In genomic region chr4:136020743-136021548, GRCm38 (mm10) we compare ENCODE assay signal across 7 mouse cellular contexts. TPM values are rescaled to one million over a fixed set of nuclear protein-coding genes. Genes with fewer than 3 reads are reported as not detected.
DNase-seq lines count a peak whose midpoint lies in the region; ATAC-seq and TF ChIP-seq lines count a peak whose summit lies in the region.

No protein-coding gene starts in this region.

- H3K4me2 ChIP-seq in kidney, postnatal 0 days (ENCODE audit: low read length): peak overlapping the region; percentile 74

- H3K9me3 ChIP-seq in kidney, postnatal 0 days (replicated peaks; ENCODE audit: low read length): no peaks in the 10 kb centered on the region

- peak; percentile 64 for ATAC-seq in granulocyte monocyte progenitor cell, adult 5-6 weeks (replicated peaks; ENCODE audit: poor library complexity, severe bottlenecking)
- ATAC-seq in kidney, postnatal 0 days (replicated peaks; ENCODE audit: low FRiP score, low read depth): peak; percentile 67

- H3K36me3 ChIP-seq in testis, adult 2 months (ENCODE audit: control insufficient read depth, insufficient read depth, low read length): no peaks in the 10 kb centered on the region
- no peaks in the 10 kb centered on the region for H3K36me3 ChIP-seq in kidney, postnatal 0 days (ENCODE audit: insufficient read depth, low read length)
- no peaks in the 10 kb centered on the region for H3K36me3 ChIP-seq in small intestine, adult 2 months (ENCODE audit: control insufficient read depth, insufficient read depth, low read length)

- peaks cover 9% of the 10 kb centered on the region for H3K4me1 ChIP-seq in testis, adult 2 months (ENCODE audit: control insufficient read depth, insufficient read depth, low read length)
- H3K4me1 ChIP-seq in bone marrow, adult 2 months (ENCODE audit: control insufficient read depth, insufficient read depth, low read length): peaks cover 1% of the 10 kb centered on the region
- H3K4me1 ChIP-seq in kidney, postnatal 0 days (replicated peaks; ENCODE audit: insufficient read depth, low read length): peaks cover 8% of the 10 kb centered on the region; the same call in 1 of the 2 replicates
- H3K4me1 ChIP-seq in small intestine, adult 2 months (ENCODE audit: control insufficient read depth, insufficient read depth, insufficient read length, low read length): peaks cover 4% of the 10 kb centered on the region; the same call in 1 of the 2 replicates

- no peak for DNase-seq in testis, postnatal 10 days (ENCODE audit: low spot score)
- DNase-seq in kidney, postnatal 0 days (ENCODE audit: low spot score): peak; percentile 51
- DNase-seq in lung, postnatal 14 days: peak; percentile 37

- H3K4me3 ChIP-seq in testis, adult 2 months (ENCODE audit: control insufficient read depth, low read depth, low read length): peak overlapping the region; percentile 97
- H3K4me3 ChIP-seq in bone marrow, adult 2 months (replicated peaks; ENCODE audit: control insufficient read depth, low read depth, low read length): peak overlapping the region; percentile 99
- H3K4me3 ChIP-seq in kidney, postnatal 0 days (replicated peaks; ENCODE audit: low read depth, low read length): peak overlapping the region; percentile 85
- peak overlapping the region; percentile 91 for H3K4me3 ChIP-seq in small intestine, adult 2 months (ENCODE audit: low read depth, low read length)

- H3K27me3 ChIP-seq in testis, adult 2 months (ENCODE audit: control insufficient read depth, insufficient read depth, low read length): no peaks in the 10 kb centered on the region
- H3K27me3 ChIP-seq in kidney, postnatal 0 days (ENCODE audit: insufficient read depth, low read length): no peaks in the 10 kb centered on the region
- H3K27me3 ChIP-seq in small intestine, adult 2 months (ENCODE audit: control insufficient read depth, insufficient read depth, low read length): no peaks in the 10 kb centered on the region

- H3K9ac ChIP-seq in kidney, postnatal 0 days (ENCODE audit: low read depth, low read length): peak overlapping the region; percentile 94

- no peak for TF ChIP-seq CTCF in testis, adult 2 months (IDR thresholded peaks at IDR 0.05; ENCODE audit: control insufficient read depth, insufficient read depth, insufficient replicate concordance, low read depth, low read length)
- no peak for TF ChIP-seq CTCF in bone marrow, adult 2 months (IDR thresholded peaks at IDR 0.05; ENCODE audit: control insufficient read depth, insufficient read depth, low read length)
- no peak for TF ChIP-seq CTCF in kidney, postnatal 0 days (IDR thresholded peaks at IDR 0.05; ENCODE audit: low read depth)
- no peak for TF ChIP-seq CTCF in small intestine, adult 2 months (IDR thresholded peaks at IDR 0.05; ENCODE audit: extremely low read depth, insufficient read length, insufficient replicate concordance, low read depth, low read length)

- WGBS in bone marrow, adult 2 months: under 1% methylated on average over 51 of the region's 62 CpGs
- under 1% methylated on average over 60 of the region's 62 CpGs for WGBS in kidney, postnatal 0 days
- 0% methylated on average over 50 of the region's 62 CpGs for WGBS in small intestine, adult 2 months

- no peak for TF ChIP-seq POLR2A in testis, adult 2 months (IDR thresholded peaks at IDR 0.05; ENCODE audit: control insufficient read depth, low read depth, low read length)
- no peak for TF ChIP-seq POLR2A in bone marrow, adult 2 months (IDR thresholded peaks at IDR 0.05; ENCODE audit: borderline replicate concordance, control insufficient read depth, low read depth, low read length)
- no peak for TF ChIP-seq POLR2A in small intestine, adult 2 months (IDR thresholded peaks at IDR 0.05; ENCODE audit: low read depth, low read length)

- H3K27ac ChIP-seq in testis, adult 2 months (ENCODE audit: control insufficient read depth, insufficient read depth, low read depth, low read length): peak overlapping the region; percentile 85
- peak overlapping the region; percentile 95 for H3K27ac ChIP-seq in bone marrow, adult 2 months (ENCODE audit: control insufficient read depth, insufficient read depth, low read depth, low read length, poor library complexity)
- peak overlapping the region; percentile 88 for H3K27ac ChIP-seq in kidney, postnatal 0 days
- H3K27ac ChIP-seq in small intestine, adult 2 months (ENCODE audit: insufficient read depth, low read depth, low read length): peak overlapping the region; percentile 12

RNA-seq across cellular contexts. Expression of gene Eloa, which starts 0.6 kb away (rescaled TPM):
- 12.0 and 14.1 TPM in 2 replicates for polyA plus RNA-seq in testis, adult 2 months (2012; rRNA removed)
- polyA plus RNA-seq in bone marrow, adult 2 months (2011; ENCODE audit: insufficient read depth, insufficient read length, low replicate concordance, missing spikeins): 16.8 and 22.9 TPM in 2 replicates
- total RNA-seq in granulocyte monocyte progenitor cell, adult 5-6 weeks (2014; fragmentation: Nextera tagmentation): 49.1 and 52.3 TPM in 2 replicates
- 62.1 and 63.6 TPM in 2 replicates for total RNA-seq in granulocyte monocyte progenitor cell, adult 5-6 weeks (2017)
- 29.1 and 30.9 TPM in 2 replicates for polyA plus RNA-seq in kidney, postnatal 0 days (2015; fragmentation: Nextera tagmentation; extraction: Ambion mirVana)
- polyA plus RNA-seq in small intestine, adult 2 months (2012; rRNA removed): 3.6 and 6.2 TPM in 2 replicates

RNA-seq across cellular contexts. Expression of gene Rpl11, which starts 32.3 kb away (rescaled TPM):
- 212 and 241 TPM in 2 replicates for polyA plus RNA-seq in testis, adult 2 months (2012; rRNA removed)
- polyA plus RNA-seq in bone marrow, adult 2 months (2011; ENCODE audit: insufficient read depth, insufficient read length, low replicate concordance, missing spikeins): 682 and 1,270 TPM in 2 replicates
- 1,756 and 1,826 TPM in 2 replicates for total RNA-seq in granulocyte monocyte progenitor cell, adult 5-6 weeks (2014; fragmentation: Nextera tagmentation)
- 806 and 1,025 TPM in 2 replicates for total RNA-seq in granulocyte monocyte progenitor cell, adult 5-6 weeks (2017)
- polyA plus RNA-seq in kidney, postnatal 0 days (2015; fragmentation: Nextera tagmentation; extraction: Ambion mirVana): 490 and 535 TPM in 2 replicates
- 176 and 224 TPM in 2 replicates for polyA plus RNA-seq in small intestine, adult 2 months (2012; rRNA removed)

RNA-seq across cellular contexts. Expression of gene Pithd1, which starts 33.9 kb away (rescaled TPM):
- 56.1 and 60.7 TPM in 2 replicates for polyA plus RNA-seq in testis, adult 2 months (2012; rRNA removed)
- 48.2 and 49.8 TPM in 2 replicates for polyA plus RNA-seq in bone marrow, adult 2 months (2011; ENCODE audit: insufficient read depth, insufficient read length, low replicate concordance, missing spikeins)
- total RNA-seq in granulocyte monocyte progenitor cell, adult 5-6 weeks (2014; fragmentation: Nextera tagmentation): 21.2 and 24.7 TPM in 2 replicates
- 29.1 and 38.0 TPM in 2 replicates for total RNA-seq in granulocyte monocyte progenitor cell, adult 5-6 weeks (2017)
- polyA plus RNA-seq in kidney, postnatal 0 days (2015; fragmentation: Nextera tagmentation; extraction: Ambion mirVana): 49.0 and 49.8 TPM in 2 replicates
- polyA plus RNA-seq in small intestine, adult 2 months (2012; rRNA removed): 32.2 and 60.0 TPM in 2 replicates

RNA-seq across cellular contexts. Expression of gene Lypla2, which starts 48.5 kb away (rescaled TPM):
- polyA plus RNA-seq in testis, adult 2 months (2012; rRNA removed): 24.6 and 26.7 TPM in 2 replicates
- 34.8 and 42.1 TPM in 2 replicates for polyA plus RNA-seq in bone marrow, adult 2 months (2011; ENCODE audit: insufficient read depth, insufficient read length, low replicate concordance, missing spikeins)
- total RNA-seq in granulocyte monocyte progenitor cell, adult 5-6 weeks (2014; fragmentation: Nextera tagmentation): 28.6 and 60.0 TPM in 2 replicates
- 19.4 and 20.4 TPM in 2 replicates for total RNA-seq in granulocyte monocyte progenitor cell, adult 5-6 weeks (2017)
- 117 and 123 TPM in 2 replicates for polyA plus RNA-seq in kidney, postnatal 0 days (2015; fragmentation: Nextera tagmentation; extraction: Ambion mirVana)
- 79.6 and 166 TPM in 2 replicates for polyA plus RNA-seq in small intestine, adult 2 months (2012; rRNA removed)

RNA-seq across cellular contexts. Expression of gene Gale, which starts 57.4 kb away (rescaled TPM):
- 8.9 and 10.8 TPM in 2 replicates for polyA plus RNA-seq in testis, adult 2 months (2012; rRNA removed)
- 4.7 and 11.0 TPM in 2 replicates for polyA plus RNA-seq in bone marrow, adult 2 months (2011; ENCODE audit: insufficient read depth, insufficient read length, low replicate concordance, missing spikeins)
- 6.3 and 11.1 TPM in 2 replicates for total RNA-seq in granulocyte monocyte progenitor cell, adult 5-6 weeks (2014; fragmentation: Nextera tagmentation)
- 5.0 and 5.3 TPM in 2 replicates for total RNA-seq in granulocyte monocyte progenitor cell, adult 5-6 weeks (2017)
- polyA plus RNA-seq in kidney, postnatal 0 days (2015; fragmentation: Nextera tagmentation; extraction: Ambion mirVana): 25.1 and 30.0 TPM in 2 replicates
- polyA plus RNA-seq in small intestine, adult 2 months (2012; rRNA removed): 116 and 163 TPM in 2 replicates

Comparison
In these comparisons a context has a peak if more than half of its experiments do, and no peak if none do; other contexts are left out.
1. H3K27ac ChIP-seq: peak in every context shown above with its lines; median percentile 95 in bone marrow, adult 2 months; 88 in kidney, postnatal 0 days; 85 in testis, adult 2 months; 12 in small intestine, adult 2 months.